Mouse (Mus musculus) embryonic fibroblast, embryonic 13.5 days (primary cell): ENCODE measurements around the gene Zfp420.

Experiments used
- CTCF ChIP-seq: IDR thresholded peaks from 2 replicates; pipeline ENCODE4 v1.5.1; 2011; ENCODE audit warnings: mild to moderate bottlenecking, control low read depth, low read length, moderate library complexity, borderline replicate concordance; ENCODE audit not compliant: insufficient read depth
- POLR2A ChIP-seq: IDR thresholded peaks from 2 replicates; pipeline ENCODE4 v1.6.1; 2011; ENCODE audit warnings: low read depth, mild to moderate bottlenecking, control low read depth, low read length, moderate library complexity

DNA sequence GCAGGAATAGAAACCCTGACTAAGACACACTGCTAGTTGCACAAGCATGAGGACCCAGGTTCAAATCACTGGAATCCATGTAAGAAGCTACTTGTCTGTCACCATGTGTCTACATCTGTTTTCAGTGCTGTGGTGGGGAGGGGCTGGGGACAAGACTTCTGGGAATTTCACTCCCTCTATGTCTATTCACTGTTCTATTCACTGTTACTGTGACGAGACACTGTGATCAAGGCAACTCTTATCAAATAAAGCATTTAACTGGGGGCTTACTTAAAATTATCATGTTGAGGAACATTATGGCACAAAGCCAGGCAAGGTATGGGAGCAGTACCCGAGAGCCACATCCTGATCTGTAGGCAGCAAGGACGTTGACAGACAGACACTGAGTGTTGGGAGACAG lies 20.5 kb upstream of the Zfp420 start:
- TF ChIP-seq CTCF (no peak), POLR2A (no peak)
